Comparison of ENCODE assay signal across 29 mouse cellular contexts in genomic region chr8:88921967-88922366, GRCm38 (mm10).
DNase-seq lines count a peak whose midpoint lies in the region; ATAC-seq lines count a peak whose summit lies in the region.
"Had no signal": no experiment of that assay in that cellular context is flagged by ENCODE, and none has a peak within 500 bp of the region (broad histone marks: within the 10 kb centered on the region; RNA-seq: fewer than 3 reads in every experiment).

No protein-coding gene starts in this region.

- no peak overlapping the region for H3K9ac ChIP-seq in heart, embryonic 11.5 days (ENCODE audit: low read depth, low read length)
- no peak overlapping the region for H3K9ac ChIP-seq in heart, embryonic 16.5 days (ENCODE audit: low read length)
- no peak overlapping the region for H3K9ac ChIP-seq in stomach, embryonic 15.5 days
- H3K9ac ChIP-seq: embryonic facial prominence, embryonic 15.5 days; forebrain, embryonic 13.5 days; hindbrain, embryonic 13.5 days; liver, embryonic 14.5 days; neural tube, embryonic 15.5 days had no signal

- H3K36me3 ChIP-seq in heart, embryonic 11.5 days (ENCODE audit: control insufficient read depth, insufficient read depth, low read length) = no peaks in the 10 kb centered on the region
- no peaks in the 10 kb centered on the region for H3K36me3 ChIP-seq in heart, embryonic 16.5 days (ENCODE audit: control insufficient read depth, insufficient read depth)
- no peaks in the 10 kb centered on the region for H3K36me3 ChIP-seq in stomach, embryonic 15.5 days
- H3K36me3 ChIP-seq: embryonic facial prominence, embryonic 10.5 days; embryonic facial prominence, embryonic 15.5 days; hindbrain, embryonic 13.5 days; neural tube, embryonic 15.5 days had no signal

- no peaks in the 10 kb centered on the region for H3K9me3 ChIP-seq in heart, embryonic 11.5 days (replicated peaks; ENCODE audit: control insufficient read depth, low read length)
- 0 out of 2 replicates have a peak, but pooled peaks cover 2% of the 10 kb centered on the region for H3K9me3 ChIP-seq in heart, embryonic 16.5 days (replicated peaks; ENCODE audit: control insufficient read depth, low read length)
- H3K9me3 ChIP-seq in stomach, embryonic 15.5 days = no peaks in the 10 kb centered on the region
- H3K9me3 ChIP-seq: embryonic facial prominence, embryonic 10.5 days; embryonic facial prominence, embryonic 15.5 days; forebrain, embryonic 13.5 days; hindbrain, embryonic 13.5 days; neural tube, embryonic 15.5 days had no signal

- H3K27me3 ChIP-seq in heart, embryonic 11.5 days (ENCODE audit: control insufficient read depth, insufficient read depth, low read length) = peaks cover 20% of the 10 kb centered on the region
- peaks cover 42% of the 10 kb centered on the region for H3K27me3 ChIP-seq in heart, embryonic 16.5 days (ENCODE audit: control insufficient read depth, insufficient read depth, low read length)
- H3K27me3 ChIP-seq in stomach, embryonic 15.5 days (replicated peaks) = no peaks in the 10 kb centered on the region
- H3K27me3 ChIP-seq: CH12.LX; embryonic facial prominence, embryonic 15.5 days; forebrain, embryonic 13.5 days; neural tube, embryonic 15.5 days had no signal

- no peak overlapping the region; the same call in 1 of the 2 replicates for H3K4me2 ChIP-seq in heart, embryonic 11.5 days
- no peak overlapping the region for H3K4me2 ChIP-seq in heart, embryonic 16.5 days (ENCODE audit: low read depth, low read length)
- no peak overlapping the region for H3K4me2 ChIP-seq in stomach, embryonic 15.5 days
- H3K4me2 ChIP-seq: embryonic facial prominence, embryonic 15.5 days; forebrain, embryonic 13.5 days; hindbrain, embryonic 13.5 days; neural tube, embryonic 15.5 days had no signal

- DNase-seq in heart, adult 11 months = peak; percentile 93
- DNase-seq in heart, adult 8-10 months (ENCODE audit: low spot score) = no peak
- DNase-seq in ovary, postnatal 36 days (ENCODE audit: low spot score) = no peak
- no peak for DNase-seq in kidney, postnatal 4 days
- DNase-seq in neural tube, embryonic 10.5 days (ENCODE audit: extremely low spot score, low spot score) = no peak
- DNase-seq: adrenal gland, adult 8-10 months; cerebellum, adult 2 months; cerebellum, postnatal 14 days; gastrocnemius, postnatal 14 days; kidney, adult 2 months; layer of hippocampus, adult 9-11 months; liver; lung, adult 2 months; lung, postnatal 10 days; midbrain, embryonic 14.5 days; right cerebral cortex, postnatal 25 days; thymus, postnatal 4 days had no signal

- 24% methylated on average over 4 of the region's 4 CpGs for WGBS in heart, embryonic 11.5 days (ENCODE audit: insufficient replicate concordance)
- WGBS in heart, embryonic 16.5 days = 42% methylated on average over 4 of the region's 4 CpGs
- 53% methylated on average over 4 of the region's 4 CpGs for WGBS in stomach, embryonic 15.5 days

- peaks cover 15% of the 10 kb centered on the region for H3K4me1 ChIP-seq in heart, embryonic 11.5 days (ENCODE audit: control insufficient read depth, insufficient read depth, low read length)
- peaks cover 11% of the 10 kb centered on the region for H3K4me1 ChIP-seq in heart, embryonic 16.5 days (ENCODE audit: control insufficient read depth, insufficient read depth, low read length)
- no peaks in the 10 kb centered on the region for H3K4me1 ChIP-seq in stomach, embryonic 15.5 days
- H3K4me1 ChIP-seq: hindbrain, embryonic 13.5 days had no signal

- ATAC-seq in heart, embryonic 11.5 days (replicated peaks; ENCODE audit: insufficient number of reproducible peaks, low FRiP score, low TSS enrichment) = peak; percentile 78
- peak; percentile 76 for ATAC-seq in heart, embryonic 16.5 days (replicated peaks; ENCODE audit: extremely low read depth, insufficient read depth, low FRiP score)
- peak; percentile 65; the same call in 1 of the 2 replicates for ATAC-seq in stomach, embryonic 15.5 days (ENCODE audit: insufficient read depth, low FRiP score, low read depth)
- ATAC-seq: activated CD4-positive, CD25-positive, alpha-beta regulatory T cell, adult 4 months; forebrain, embryonic 13.5 days had no signal

- no peak overlapping the region for H3K4me3 ChIP-seq in heart, embryonic 11.5 days (ENCODE audit: low read depth, low read length)
- no peak overlapping the region for H3K4me3 ChIP-seq in heart, embryonic 16.5 days (ENCODE audit: low read length)
- H3K4me3 ChIP-seq in stomach, embryonic 15.5 days (replicated peaks) = no peak overlapping the region
- H3K4me3 ChIP-seq: embryonic facial prominence, embryonic 10.5 days; embryonic facial prominence, embryonic 15.5 days; forebrain, embryonic 13.5 days; hindbrain, embryonic 13.5 days; neural tube, embryonic 15.5 days had no signal

- peak overlapping the region; percentile 89 for H3K27ac ChIP-seq in heart, embryonic 11.5 days (ENCODE audit: low read depth, low read length)
- H3K27ac ChIP-seq in heart, embryonic 16.5 days (ENCODE audit: low read length) = peak overlapping the region; percentile 70; the same call in 1 of the 2 replicates
- H3K27ac ChIP-seq in stomach, embryonic 15.5 days = peak overlapping the region; percentile 71; the same call in 1 of the 2 replicates
- H3K27ac ChIP-seq: embryonic facial prominence, embryonic 10.5 days; embryonic facial prominence, embryonic 15.5 days; forebrain, embryonic 13.5 days; hindbrain, embryonic 13.5 days; kidney, postnatal 0 days; liver, embryonic 14.5 days; neural tube, embryonic 15.5 days had no signal
